ENCODE assay signal across 21 mouse cellular contexts in the genomic region with DNA sequence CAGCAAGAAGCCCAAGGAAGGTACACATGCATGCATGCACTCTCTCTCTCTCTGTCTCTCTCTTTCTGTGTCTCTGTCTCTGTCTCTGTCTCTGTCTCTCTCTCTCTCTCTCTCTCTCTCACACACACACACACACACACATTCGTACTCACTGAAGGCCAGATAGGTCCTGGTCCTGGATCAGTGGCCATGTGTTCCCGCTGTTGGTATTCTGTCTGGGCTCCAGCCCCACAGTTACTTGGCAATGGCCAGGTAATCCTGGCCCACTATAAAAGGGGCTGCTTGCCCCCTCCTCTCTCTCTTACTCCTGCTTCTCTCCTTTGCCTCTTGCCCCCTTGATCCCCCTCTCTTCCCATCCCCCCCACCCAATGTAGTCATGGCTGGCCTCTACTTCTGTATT. TPM values are rescaled to one million over a fixed set of nuclear protein-coding genes. Genes with fewer than 3 reads are reported as not detected.
DNase-seq lines count a peak whose midpoint lies in the region; ATAC-seq and TF ChIP-seq lines count a peak whose summit lies in the region.
"Had no signal": no experiment of that assay in that cellular context is flagged by ENCODE, and none has a peak within 500 bp of the region (broad histone marks: within the 10 kb centered on the region; RNA-seq: fewer than 3 reads in every experiment).

No protein-coding gene starts in this region.

- H3K9ac ChIP-seq in heart, adult 2 months (ENCODE audit: low read depth, low read length): no peak overlapping the region
- H3K9ac ChIP-seq in hindbrain, postnatal 0 days (replicated peaks; ENCODE audit: low read length): no peak overlapping the region
- H3K9ac ChIP-seq in hindbrain, embryonic 14.5 days: no peak overlapping the region
- H3K9ac ChIP-seq: embryonic facial prominence, embryonic 15.5 days; hindbrain, embryonic 15.5 days had no signal

- WGBS in heart, adult 2 months: 55% methylated on average over 2 of the region's 2 CpGs
- WGBS in hindbrain, postnatal 0 days: 72% methylated on average over 2 of the region's 2 CpGs
- WGBS in hindbrain, embryonic 14.5 days: 87% methylated on average over 2 of the region's 2 CpGs

- H3K4me2 ChIP-seq in hindbrain, postnatal 0 days (ENCODE audit: low read depth, low read length): no peak overlapping the region
- H3K4me2 ChIP-seq in hindbrain, embryonic 14.5 days (replicated peaks): no peak overlapping the region
- H3K4me2 ChIP-seq: embryonic facial prominence, embryonic 15.5 days; heart, embryonic 11.5 days; hindbrain, embryonic 15.5 days had no signal

- ATAC-seq in hindbrain, postnatal 0 days: no peak
- ATAC-seq in hindbrain, embryonic 14.5 days (ENCODE audit: low FRiP score): no peak
- ATAC-seq: forebrain, embryonic 14.5 days; inflammation-experienced regulatory T-cells, adult 6 months; intestine, postnatal 0 days had no signal

- H3K4me3 ChIP-seq in heart, adult 2 months: no peak overlapping the region
- no peak overlapping the region for H3K4me3 ChIP-seq in hindbrain, postnatal 0 days (ENCODE audit: low read length)
- H3K4me3 ChIP-seq in hindbrain, embryonic 14.5 days (replicated peaks; ENCODE audit: low read length): no peak overlapping the region
- H3K4me3 ChIP-seq in brown adipose tissue, adult 24 weeks (ENCODE audit: insufficient read depth, low read depth, low read length): no peak overlapping the region
- H3K4me3 ChIP-seq: embryonic facial prominence, embryonic 15.5 days; erythroblast, embryonic 14.5 days; forebrain, embryonic 10.5 days; hindbrain, embryonic 10.5 days; hindbrain, embryonic 15.5 days had no signal

- no peaks in the 10 kb centered on the region for H3K36me3 ChIP-seq in heart, adult 2 months (ENCODE audit: control insufficient read depth, insufficient read depth, low read length)
- no peaks in the 10 kb centered on the region for H3K36me3 ChIP-seq in hindbrain, postnatal 0 days (ENCODE audit: insufficient read depth, low read length)
- H3K36me3 ChIP-seq in hindbrain, embryonic 14.5 days (replicated peaks; ENCODE audit: control insufficient read depth, insufficient read depth): no peaks in the 10 kb centered on the region
- H3K36me3 ChIP-seq: embryonic facial prominence, embryonic 15.5 days; forebrain, embryonic 10.5 days; hindbrain, embryonic 10.5 days; hindbrain, embryonic 15.5 days had no signal

- DNase-seq in cerebellum, postnatal 14 days: peak; percentile 73 to 84
- DNase-seq in cerebellum, postnatal 4 days (ENCODE audit: low spot score in 2 of 2): no peak
- DNase-seq in heart, adult 2 months: peak in 1 of 2 experiments; percentile 19
- DNase-seq in heart, postnatal 10 days: no peak
- DNase-seq in hindbrain, postnatal 0 days (ENCODE audit: low spot score): no peak
- no peak for DNase-seq in hindbrain, embryonic 14.5 days (ENCODE audit: low spot score)
- DNase-seq in retina, postnatal 1 day: no peak
- DNase-seq: adrenal gland, postnatal 10 days; embryo, embryonic 11 days; gastrocnemius, postnatal 10 days; kidney, adult 8-10 months had no signal

- no peaks in the 10 kb centered on the region for H3K9me3 ChIP-seq in hindbrain, postnatal 0 days (ENCODE audit: low read length)
- no peaks in the 10 kb centered on the region for H3K9me3 ChIP-seq in hindbrain, embryonic 14.5 days (ENCODE audit: control insufficient read depth, low read length)
- H3K9me3 ChIP-seq: embryonic facial prominence, embryonic 15.5 days; forebrain, embryonic 10.5 days; hindbrain, embryonic 10.5 days; hindbrain, embryonic 15.5 days had no signal

- TF ChIP-seq EP300 in heart, adult 2 months (IDR thresholded peaks at IDR 0.05; ENCODE audit: insufficient read depth, low read depth, low read length): no peak

- no peak for TF ChIP-seq CTCF in heart, adult 2 months (IDR thresholded peaks at IDR 0.05)
- TF ChIP-seq CTCF in hindbrain, postnatal 0 days (IDR thresholded peaks at IDR 0.05; ENCODE audit: low read depth): no peak

- peaks cover 17% of the 10 kb centered on the region for H3K4me1 ChIP-seq in heart, adult 2 months (ENCODE audit: control insufficient read depth, insufficient read depth, low read length)
- peaks cover 22% of the 10 kb centered on the region; the same call in 1 of the 2 replicates for H3K4me1 ChIP-seq in hindbrain, postnatal 0 days (ENCODE audit: insufficient read depth, low read length)
- H3K4me1 ChIP-seq in hindbrain, embryonic 14.5 days (replicated peaks; ENCODE audit: control insufficient read depth, insufficient read depth, low read length): peaks cover 19% of the 10 kb centered on the region
- peaks cover 30% of the 10 kb centered on the region for H3K4me1 ChIP-seq in brown adipose tissue, adult 24 weeks (ENCODE audit: control insufficient read depth, insufficient read depth, insufficient read length, low read length)

- intact Hi-C loops in heart, adult 2 months (cut with DNase I): no loop called here
- intact Hi-C loops in heart, postnatal 10 days (cut with DNase I): no loop called here

- TF ChIP-seq POLR2A in heart, adult 2 months (IDR thresholded peaks at IDR 0.05; ENCODE audit: insufficient read depth, low read depth, low read length): no peak

- H3K79me2 ChIP-seq in heart, adult 2 months (replicated peaks; ENCODE audit: control insufficient read depth, insufficient read depth, low read length): no peaks in the 10 kb centered on the region

- peak overlapping the region; percentile 53 for H3K27ac ChIP-seq in heart, adult 2 months
- peak overlapping the region; percentile 26; the same call in 1 of the 2 replicates for H3K27ac ChIP-seq in hindbrain, postnatal 0 days
- no peak overlapping the region for H3K27ac ChIP-seq in hindbrain, embryonic 14.5 days
- peak overlapping the region; percentile 93 for H3K27ac ChIP-seq in brown adipose tissue, adult 24 weeks (replicated peaks; ENCODE audit: low read depth, low read length)
- H3K27ac ChIP-seq: embryonic facial prominence, embryonic 15.5 days; forebrain, embryonic 10.5 days; hindbrain, embryonic 15.5 days had no signal

- no peaks in the 10 kb centered on the region for H3K27me3 ChIP-seq in heart, adult 2 months (ENCODE audit: control insufficient read depth, insufficient read depth, low read length)
- H3K27me3 ChIP-seq in hindbrain, postnatal 0 days (ENCODE audit: insufficient read depth, low read length): no peaks in the 10 kb centered on the region
- H3K27me3 ChIP-seq in hindbrain, embryonic 14.5 days (ENCODE audit: control insufficient read depth, insufficient read depth, low read length): no peaks in the 10 kb centered on the region
- H3K27me3 ChIP-seq: embryonic facial prominence, embryonic 15.5 days; hindbrain, embryonic 15.5 days had no signal

RNA-seq across cellular contexts. Expression of a gene that starts 20.8 kb away (rescaled TPM):
- 100 to 1,000 TPM in 1 of 2 experiments, 10 to 100 TPM in 1; 95.3 to 133 TPM for total RNA-seq in heart, adult 2 months (2021)
- 45.6 and 58.8 TPM in 2 replicates for polyA plus RNA-seq in heart, adult 2 months (2012; rRNA removed)
- 10 to 100 TPM; 49.8 to 85.5 TPM for total RNA-seq in heart, postnatal 10 days (2021)
- total RNA-seq in hindbrain, postnatal 0 days (2014; rRNA removed): 98.0 and 104 TPM in 2 replicates
- 69.8 TPM in 2 replicates for polyA plus RNA-seq in hindbrain, postnatal 0 days (2015; fragmentation: Nextera tagmentation; extraction: Ambion mirVana)
- polyA plus RNA-seq in hindbrain, embryonic 14.5 days (2014; fragmentation: Nextera tagmentation; extraction: Ambion mirVana): 52.1 and 61.0 TPM in 2 replicates
- 29.2 and 73.9 TPM in 2 replicates for polyA plus RNA-seq in brown adipose tissue, adult 24 weeks (2012; ENCODE audit: insufficient read depth, insufficient read length, missing spikeins)

RNA-seq across cellular contexts. Expression of a gene that starts 21.7 kb away (rescaled TPM):
- total RNA-seq in heart, adult 2 months (2021): 10 to 100 TPM; 23.6 to 24.7 TPM
- polyA plus RNA-seq in heart, adult 2 months (2012; rRNA removed): 13.6 and 19.9 TPM in 2 replicates
- total RNA-seq in heart, postnatal 10 days (2021): 10 to 100 TPM; 16.8 to 20.3 TPM
- total RNA-seq in hindbrain, postnatal 0 days (2014; rRNA removed): 15.9 and 18.9 TPM in 2 replicates
- 38.9 and 40.1 TPM in 2 replicates for polyA plus RNA-seq in hindbrain, postnatal 0 days (2015; fragmentation: Nextera tagmentation; extraction: Ambion mirVana)
- 59.5 and 64.0 TPM in 2 replicates for polyA plus RNA-seq in hindbrain, embryonic 14.5 days (2014; fragmentation: Nextera tagmentation; extraction: Ambion mirVana)
- 7.8 and 12.6 TPM in 2 replicates for polyA plus RNA-seq in brown adipose tissue, adult 24 weeks (2012; ENCODE audit: insufficient read depth, insufficient read length, missing spikeins)

RNA-seq across cellular contexts. Expression of a gene that starts 22.0 kb away (rescaled TPM):
- total RNA-seq in heart, adult 2 months (2021): 1 to 10 TPM; 7.2 to 8.7 TPM
- polyA plus RNA-seq in heart, adult 2 months (2012; rRNA removed): 11.0 and 17.5 TPM in 2 replicates
- total RNA-seq in heart, postnatal 10 days (2021): 1 to 10 TPM; 8.6 to 8.8 TPM
- total RNA-seq in hindbrain, postnatal 0 days (2014; rRNA removed): 12.7 and 17.4 TPM in 2 replicates
- 6.3 and 7.2 TPM in 2 replicates for polyA plus RNA-seq in hindbrain, postnatal 0 days (2015; fragmentation: Nextera tagmentation; extraction: Ambion mirVana)
- polyA plus RNA-seq in hindbrain, embryonic 14.5 days (2014; fragmentation: Nextera tagmentation; extraction: Ambion mirVana): 9.0 and 10.0 TPM in 2 replicates
- polyA plus RNA-seq in brown adipose tissue, adult 24 weeks (2012; ENCODE audit: insufficient read depth, insufficient read length, missing spikeins): 6.0 and 7.2 TPM in 2 replicates

Comparison
In these comparisons a context has a peak if more than half of its experiments do, and no peak if none do; other contexts are left out.
1. DNase-seq: peak in cerebellum, postnatal 14 days (2 of 2); none in cerebellum, postnatal 4 days (0 of 2), heart, postnatal 10 days (0 of 2), hindbrain, postnatal 0 days (single experiment), hindbrain, embryonic 14.5 days (single experiment) and retina, postnatal 1 day (single experiment).